Mouse (Mus musculus) MEL (cell line): ENCODE measurements at regions not wholly inside any gene's neighbourhood (a gene's known extent, or its start where the extent isn't known, plus 50 kb on each side); places are given as distances from the start of the nearest gene placed in this dataset.

ENCODE experiments used
- CHD2 ChIP-seq: IDR thresholded peaks from 2 replicates; pipeline ENCODE4 v1.6.1; 2011; ENCODE audit warnings: low read length, improper control_type of control experiment
- CTCF ChIP-seq, 3 experiments: IDR thresholded peaks in 2 of 3; conservative IDR thresholded peaks in 1 of 3; 2 replicates each; pipeline ENCODE4 v1.5.1; 2011 to 2012; ENCODE audit warnings: low read length in 3 of 3, low read depth in 2 of 3, mild to moderate bottlenecking in 2 of 3, improper control_type of control experiment in 1 of 3, inconsistent platforms in 1 of 3, mixed read lengths in 1 of 3, moderate library complexity in 1 of 3; ENCODE audit not compliant: control insufficient read depth in 1 of 3, insufficient read depth in 1 of 3, poor library complexity in 1 of 3, severe bottlenecking in 1 of 3
- EP300 ChIP-seq, 2 experiments: IDR thresholded peaks; 2 replicates each; pipeline ENCODE4 v1.6.1; 2011; ENCODE audit warnings: improper control_type of control experiment in 2 of 2, low read length in 2 of 2, low read depth in 1 of 2, mild to moderate bottlenecking in 1 of 2
- HCFC1 ChIP-seq: IDR thresholded peaks from 2 replicates; pipeline ENCODE4 v1.6.1; 2012; ENCODE audit warnings: low read depth, mild to moderate bottlenecking, inconsistent platforms, low read length, improper control_type of control experiment, moderate library complexity
- KAT2A ChIP-seq: conservative IDR thresholded peaks from 2 replicates; pipeline ENCODE4 v1.6.1; 2012; ENCODE audit warnings: low read depth, low read length, improper control_type of control experiment, inconsistent platforms
- MXI1 ChIP-seq: IDR thresholded peaks from 2 replicates; pipeline ENCODE4 v1.6.1; 2011; ENCODE audit warnings: mild to moderate bottlenecking, low read depth, low read length, improper control_type of control experiment
- MYC ChIP-seq: IDR thresholded peaks from 2 replicates; pipeline ENCODE4 v1.6.1; 2011; ENCODE audit warnings: low read depth, mild to moderate bottlenecking, low read length, improper control_type of control experiment, moderate library complexity
- POLR2A ChIP-seq, 2 experiments: IDR thresholded peaks; 2 replicates each; pipeline ENCODE4 v1.6.1; 2011 to 2012; ENCODE audit warnings: low read length in 2 of 2, mild to moderate bottlenecking in 2 of 2, control low read depth in 1 of 2, improper control_type of control experiment in 1 of 2, low read depth in 1 of 2, moderate library complexity in 1 of 2; ENCODE audit not compliant: control insufficient read depth in 1 of 2, insufficient read depth in 1 of 2, poor library complexity in 1 of 2
- POLR2AphosphoS5 ChIP-seq: IDR thresholded peaks from 2 replicates; pipeline ENCODE4 v1.6.1; 2012; ENCODE audit warnings: low read depth, borderline replicate concordance, mild to moderate bottlenecking, inconsistent platforms, low read length, moderate library complexity, mixed read lengths
- SMC3 ChIP-seq: IDR thresholded peaks from 2 replicates; pipeline ENCODE4 v1.6.1; 2011; ENCODE audit warnings: low read depth, low read length, improper control_type of control experiment
- TBP ChIP-seq: IDR thresholded peaks from 2 replicates; pipeline ENCODE4 v1.8.0; 2011; ENCODE audit warnings: low read depth, low read length, improper control_type of control experiment
- USF1 ChIP-seq: IDR thresholded peaks from 2 replicates; pipeline ENCODE4 v1.6.1; 2014; ENCODE audit warnings: low read depth, mild to moderate bottlenecking, inconsistent platforms, low read length, improper control_type of control experiment, moderate library complexity
- USF2 ChIP-seq, 2 experiments: IDR thresholded peaks; 2 replicates each; pipeline ENCODE4 v1.6.1; 2011 to 2012; ENCODE audit warnings: improper control_type of control experiment in 2 of 2, low read length in 2 of 2, borderline replicate concordance in 1 of 2, inconsistent platforms in 1 of 2, low read depth in 1 of 2, mild to moderate bottlenecking in 1 of 2; ENCODE audit not compliant: insufficient read depth in 1 of 2
- ZMIZ1 ChIP-seq: IDR thresholded peaks from 2 replicates; pipeline ENCODE4 v1.6.1; 2012; ENCODE audit warnings: low read depth, mild to moderate bottlenecking, inconsistent platforms, low read length, improper control_type of control experiment, moderate library complexity

GRCm38 (mm10) chr16:86897967-86898710 is 455.8 kb upstream of the N6amt1 start:
- TF ChIP-seq POLR2A (IDR thresholded peaks at IDR 0.05; ENCODE audit: control insufficient read depth in 1 of 2, insufficient read depth in 1 of 2, low read depth in 1 of 2, low read length in 2 of 2, poor library complexity in 1 of 2) (no peak), USF2 (IDR thresholded peaks at IDR 0.05; ENCODE audit: borderline replicate concordance in 1 of 2, insufficient read depth in 1 of 2, low read depth in 1 of 2, low read length in 2 of 2) (no peak), TBP (no peak), CTCF (IDR thresholded peaks at IDR 0.05 in 2 of 3, conservative IDR thresholded peaks at IDR 0.05 in 1 of 3; ENCODE audit: control insufficient read depth in 1 of 3, insufficient read depth in 1 of 3, low read depth in 2 of 3, low read length in 3 of 3, poor library complexity in 1 of 3, severe bottlenecking in 1 of 3) (no peak), USF1 (no peak), KAT2A (no peak), CHD2 (no peak), EP300 (IDR thresholded peaks at IDR 0.05; ENCODE audit: low read depth in 1 of 2, low read length in 2 of 2) (no peak), HCFC1 (no peak), MXI1 (no peak), ZMIZ1 (no peak), SMC3 (no peak), POLR2AphosphoS5 (no peak), MYC (no peak)
